Mouse (Mus musculus) adrenal gland, adult (tissue): ENCODE results near the gene Tulp1.
A peak's percentile ranks its signal among the peaks of the same experiment; 100 is the strongest.
"Not testable (repeated sequence)": the region's sequence is repeated elsewhere in the genome, so short reads cannot be mapped to it uniquely, and the experiment has no call there.

Experiments used
- DNase-seq, 2 experiments: peaks; one replicate each; pipeline ENCODE4 v3.0.0; 2022 to 2023; ENCODE audit warnings: low spot score in 1 of 2; ENCODE audit not compliant: inconsistent age in 2 of 2

Gene Tulp1

DNA sequence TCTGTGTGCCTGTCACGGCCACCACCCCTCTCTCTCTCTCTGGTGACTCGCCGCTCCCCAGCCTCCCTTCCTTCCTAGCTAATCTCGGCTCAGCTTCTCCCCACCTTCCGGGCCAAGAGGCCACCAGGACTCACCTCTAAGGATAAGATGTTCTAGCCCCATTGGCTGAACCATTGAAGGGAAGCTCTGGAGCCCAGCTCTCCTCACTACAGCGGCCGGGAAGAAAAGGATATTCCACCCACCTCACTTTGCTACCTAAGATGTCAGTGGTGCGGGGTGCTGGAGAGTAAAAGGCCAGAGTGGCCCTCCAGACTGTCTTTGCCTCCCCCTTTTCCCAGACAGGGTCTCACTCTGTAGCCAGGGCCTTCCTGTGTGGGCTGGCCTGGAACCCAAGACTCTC lies at the start of gene Tulp1:
TSS of gene Tulp1 (minus strand) at position 101 of the 400 bp plus-strand sequence.
- DNase-seq: no peak

DNA sequence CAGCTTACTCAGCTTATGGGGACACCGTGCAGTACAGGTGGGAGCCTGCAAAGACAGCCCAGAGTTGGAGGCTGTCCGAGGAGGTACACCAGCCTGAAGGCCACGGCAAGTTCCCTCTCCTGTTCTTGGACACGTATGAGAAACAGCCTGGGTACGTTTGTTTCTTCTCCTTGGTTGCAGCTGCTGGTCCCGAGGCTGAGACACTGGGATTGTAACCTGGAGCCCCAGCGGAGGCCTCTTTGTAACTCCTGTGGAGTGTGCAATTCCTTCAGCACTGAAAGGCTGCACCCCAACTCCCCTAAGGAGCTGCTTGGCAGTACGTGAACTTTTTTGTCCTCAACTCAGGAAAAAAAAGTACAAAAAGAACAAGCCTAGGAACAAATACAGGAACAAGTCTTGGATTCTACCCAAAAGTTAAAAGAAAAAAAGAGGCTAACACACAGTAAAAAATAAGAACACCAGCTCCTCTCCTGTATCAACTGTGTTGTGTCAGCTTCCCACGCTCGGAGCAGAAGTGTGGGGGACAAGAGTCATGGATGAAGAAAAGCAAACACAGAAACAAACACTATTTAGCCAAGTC lies 46.4 kb upstream of the Tulp1 start:
- DNase-seq: no peak

DNA sequence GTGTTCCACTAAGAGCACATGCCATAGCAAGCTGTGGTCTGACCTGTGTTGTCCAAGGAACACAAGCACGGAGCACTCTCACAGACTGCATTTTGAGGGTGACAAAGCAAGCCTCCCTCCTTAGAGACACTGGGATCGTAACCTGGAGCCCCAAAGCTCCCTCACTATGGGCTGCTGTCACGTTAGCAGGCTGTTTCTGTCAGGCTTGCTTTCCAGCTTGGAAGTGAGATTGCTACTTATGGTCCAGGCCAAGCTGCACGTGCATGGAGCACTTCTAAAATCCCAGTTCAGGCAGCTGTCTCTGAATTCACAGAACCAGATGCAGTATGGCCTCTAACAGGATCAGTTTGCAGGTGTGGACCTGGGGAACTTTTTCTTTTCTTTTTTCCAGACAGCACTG lies 45.7 kb upstream of the Tulp1 start:
- DNase-seq: no peak

DNA sequence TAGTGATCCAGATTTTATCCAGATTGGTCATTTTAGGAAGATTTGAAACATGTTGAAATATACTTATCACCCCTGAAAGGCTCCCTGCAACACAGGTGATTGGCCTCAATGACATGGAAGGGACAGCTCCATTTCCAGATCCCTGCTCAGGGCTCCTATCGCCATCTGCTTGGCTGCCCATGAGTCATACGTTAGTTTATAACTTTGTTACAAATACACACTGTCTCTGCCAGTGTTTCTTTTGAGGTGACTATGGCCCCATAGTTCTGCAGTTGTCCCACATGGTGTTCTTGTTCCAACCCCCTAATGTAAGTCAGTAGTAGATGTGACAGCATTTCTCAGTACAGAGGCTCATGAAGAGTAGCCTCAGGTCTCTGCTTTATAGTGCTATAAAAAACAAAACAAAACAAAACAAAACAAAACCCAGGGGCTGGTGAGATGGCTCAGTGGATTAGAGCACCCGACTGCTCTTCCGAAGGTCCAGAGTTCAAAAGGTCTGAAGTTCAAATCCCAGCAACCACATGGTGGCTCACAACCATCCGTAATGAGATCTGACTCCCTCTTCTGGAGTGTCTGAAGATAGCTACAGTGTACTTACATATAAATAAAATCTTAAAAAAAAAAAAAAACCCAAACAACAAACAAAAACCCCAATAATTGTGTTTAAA lies 43.4 kb upstream of the Tulp1 start:
- peak in 1 of 2 experiments; percentile 47 for DNase-seq

DNA sequence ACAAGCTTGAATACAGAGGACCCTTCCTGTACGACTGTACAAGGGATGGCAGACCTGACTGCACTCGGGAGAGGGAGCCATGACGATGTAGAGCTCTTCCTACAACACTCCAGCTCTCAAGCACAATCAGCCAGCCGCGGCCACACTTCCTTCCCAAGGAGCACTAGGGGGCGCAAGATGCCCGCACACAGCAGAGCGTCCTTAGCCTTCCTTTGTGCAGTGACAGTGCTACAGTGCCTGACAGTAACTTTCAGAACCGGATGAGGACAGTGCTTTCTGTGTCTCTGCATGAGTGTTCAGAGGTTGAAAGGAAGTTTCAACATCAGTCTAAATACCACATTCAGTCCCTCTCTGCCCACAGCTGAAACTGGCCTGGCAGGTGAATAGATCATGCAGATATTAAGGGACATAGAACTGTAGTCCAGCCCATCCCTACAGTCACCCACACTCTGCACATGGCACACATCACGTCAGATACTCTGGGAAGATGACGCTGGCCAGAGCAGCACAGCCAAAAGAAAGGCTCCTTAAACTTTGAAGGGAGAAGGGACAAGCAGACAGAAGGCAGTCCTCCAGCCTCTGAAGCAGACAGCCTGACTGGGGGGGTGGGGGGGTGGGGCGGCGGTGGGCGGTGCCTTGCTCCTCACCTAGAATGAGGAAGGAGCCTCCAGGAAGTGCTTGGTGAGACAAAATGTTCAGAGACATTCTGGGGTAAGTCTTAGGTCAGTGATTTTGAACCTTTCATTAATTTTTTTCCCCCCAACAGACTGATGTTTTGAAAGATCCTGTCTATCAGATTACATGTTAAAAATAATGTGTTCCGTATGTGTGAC lies 42.6 kb upstream of the Tulp1 start:
- peak; percentile 87 to 94 for DNase-seq

DNA sequence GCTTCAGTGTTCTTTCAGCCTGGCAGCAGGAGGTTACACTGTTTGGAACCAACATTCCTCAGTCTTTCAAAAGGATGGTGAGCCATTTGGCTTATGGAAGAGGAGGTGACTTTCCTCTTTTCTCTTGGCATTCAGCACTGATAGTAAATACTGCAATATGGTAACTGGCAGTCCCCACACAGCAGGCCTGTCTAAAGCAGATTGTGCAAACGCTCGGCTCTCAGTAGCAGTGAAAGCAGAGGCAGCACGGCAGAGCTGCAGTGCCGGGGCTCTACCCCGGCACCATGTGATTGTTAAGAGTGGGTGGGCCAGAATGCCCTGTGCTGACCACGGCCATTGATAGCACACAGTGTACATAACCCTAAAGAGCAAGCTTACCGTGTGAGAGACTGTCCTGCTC lies 41.4 kb upstream of the Tulp1 start:
- no peak for DNase-seq

DNA sequence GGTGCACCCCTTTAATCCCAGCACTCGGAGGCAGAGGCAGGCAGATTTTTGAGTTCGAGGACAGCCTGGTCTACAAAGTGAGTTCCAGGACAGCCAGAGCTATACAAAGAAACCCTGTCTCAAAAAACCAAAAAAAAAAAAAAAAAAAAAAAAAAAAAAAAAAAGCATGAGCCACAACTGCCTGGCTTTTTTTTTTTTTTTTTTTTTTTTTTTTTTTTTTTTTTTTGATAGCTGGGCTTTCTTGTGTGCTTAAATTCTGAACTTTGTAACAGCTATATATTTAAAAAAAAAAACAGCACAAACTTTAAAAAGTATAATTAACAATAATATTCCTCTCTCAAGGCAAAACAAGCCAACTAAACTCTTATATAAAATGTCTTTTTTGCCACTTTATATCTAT lies 39.7 kb upstream of the Tulp1 start:
- not testable (repeated sequence) for DNase-seq

DNA sequence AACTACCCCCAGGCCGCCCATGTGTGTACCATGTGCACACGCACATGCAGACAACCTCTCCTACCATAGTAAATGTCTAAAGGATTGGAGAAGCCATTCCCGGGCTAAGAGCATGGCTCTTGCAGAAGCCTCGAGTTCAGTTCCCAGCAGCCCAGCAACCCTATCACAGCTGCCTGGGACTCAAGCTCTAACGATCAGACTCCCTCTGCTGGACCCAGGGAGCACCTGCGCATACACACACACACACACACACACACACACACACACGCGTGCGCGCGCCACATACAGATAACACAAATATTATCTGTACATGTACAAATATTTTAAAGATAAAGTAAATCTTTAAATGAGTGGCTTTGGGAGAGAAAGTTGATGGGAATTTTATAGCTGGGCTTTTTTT lies 39.3 kb upstream of the Tulp1 start:
- DNase-seq: no peak

DNA sequence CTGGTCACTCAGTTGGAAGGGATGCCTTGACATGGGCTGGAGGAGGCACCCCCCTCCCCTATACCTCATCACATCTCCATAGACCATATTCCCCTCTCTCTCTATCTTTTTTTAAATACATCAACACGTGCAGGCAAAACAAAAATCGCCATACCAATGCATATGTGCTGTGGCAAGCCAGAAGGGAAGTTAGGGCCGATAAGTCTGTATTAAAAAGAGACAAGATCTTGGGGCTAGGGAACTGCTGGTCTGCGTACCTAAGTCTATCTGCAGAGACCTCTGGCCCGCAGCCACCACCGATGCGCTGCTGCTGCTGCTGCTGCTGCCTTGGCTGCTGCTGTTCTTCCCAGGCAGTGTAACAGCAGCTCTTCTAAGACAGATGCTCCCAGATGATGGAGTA lies 30.0 kb upstream of the Tulp1 start:
- DNase-seq: no peak

DNA sequence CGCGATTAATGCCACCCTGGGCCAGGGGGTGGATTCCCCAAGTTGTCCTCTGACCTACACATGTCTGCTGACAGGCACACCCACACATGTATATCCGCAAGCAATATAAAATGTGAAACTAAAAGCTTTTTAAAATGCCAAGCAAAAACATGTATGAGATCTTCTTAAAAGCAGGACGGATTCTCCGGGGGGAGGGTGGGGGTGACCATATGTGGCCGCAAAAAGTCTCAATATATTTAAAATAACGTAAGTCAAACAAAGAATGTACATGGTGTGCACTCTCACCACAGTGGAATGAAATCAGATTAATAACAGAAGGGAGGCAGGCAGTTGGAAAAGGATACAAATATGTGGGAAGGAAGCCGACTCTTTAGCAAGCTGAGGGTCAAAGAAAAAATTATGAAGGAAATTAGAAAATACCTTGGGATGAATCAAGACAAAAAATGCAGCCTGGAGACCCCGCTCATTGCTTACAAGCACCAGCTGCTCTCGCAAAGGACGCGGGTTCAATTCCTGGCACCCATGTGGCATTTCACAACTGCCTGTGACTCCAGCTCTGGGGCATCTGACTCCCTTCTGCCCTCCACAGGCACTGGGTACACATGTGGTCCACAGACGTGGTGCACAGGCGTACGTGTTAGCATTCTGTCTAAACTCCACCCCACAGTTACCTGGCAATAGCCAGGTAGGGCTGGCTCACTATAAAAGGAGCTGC lies 29.2 kb upstream of the Tulp1 start:
- DNase-seq: peak in 1 of 2 experiments; percentile 32

DNA sequence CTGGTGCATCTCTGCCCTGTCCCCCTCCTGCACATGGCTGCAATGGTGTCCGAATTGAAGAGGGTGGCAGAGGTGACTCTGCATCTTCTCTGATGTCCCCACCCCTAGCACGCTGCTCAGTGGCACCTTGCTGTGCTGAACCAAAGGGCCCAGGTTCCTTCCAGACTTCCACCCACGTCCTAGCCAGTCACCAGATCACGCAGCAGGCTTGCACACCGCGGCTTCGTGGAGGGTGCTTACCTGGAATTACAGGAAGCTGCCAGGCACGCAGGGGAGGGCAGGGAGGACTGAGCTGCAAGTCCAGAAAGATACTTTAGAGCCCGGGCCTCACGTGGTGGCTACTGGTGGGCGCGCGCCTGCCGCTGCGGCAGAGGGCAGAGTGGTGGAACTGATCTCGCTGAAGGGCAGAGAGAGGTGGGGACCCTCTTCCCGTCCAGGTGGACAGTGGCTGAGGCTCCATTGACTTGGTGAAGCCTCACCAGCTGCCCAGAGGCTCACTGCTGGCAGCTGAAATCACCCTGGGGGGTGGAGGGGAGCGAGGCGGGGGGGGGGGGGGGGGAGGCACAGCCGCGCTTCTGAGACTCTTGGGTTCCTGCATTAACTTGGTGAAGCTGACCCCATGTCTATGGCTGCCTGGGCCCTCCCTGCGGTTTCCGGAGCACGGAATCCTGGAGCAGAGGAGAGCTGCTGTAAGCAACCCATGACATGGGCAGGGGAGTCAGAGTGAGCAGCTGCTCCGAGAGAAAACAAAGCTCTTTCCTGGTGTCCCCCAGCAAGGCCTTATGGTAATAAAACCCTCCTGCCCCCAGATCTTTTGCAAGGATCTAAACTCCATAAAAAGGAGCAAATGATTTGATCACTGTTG lies 26.8 kb upstream of the Tulp1 start:
- DNase-seq: no peak

DNA sequence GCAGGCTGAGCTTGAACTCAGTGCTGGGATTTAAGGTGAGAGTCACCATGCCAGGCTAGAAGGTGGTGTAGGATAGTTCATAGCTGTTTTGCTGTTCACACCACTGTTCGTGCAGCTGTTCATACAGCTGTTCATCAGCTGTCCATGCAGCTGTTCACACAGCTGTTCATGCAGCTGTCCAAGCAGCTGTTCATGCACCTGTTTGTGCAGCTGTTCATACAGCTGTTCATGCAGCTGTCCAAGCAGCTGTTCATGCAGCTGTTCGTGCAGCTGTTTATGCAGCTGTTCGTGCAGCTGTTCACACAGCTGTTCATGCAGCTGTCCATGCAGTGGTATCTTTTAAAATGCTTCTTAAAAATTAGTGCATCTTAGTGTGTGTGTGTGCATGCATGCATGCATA lies 23.5 kb upstream of the Tulp1 start:
- no peak for DNase-seq

DNA sequence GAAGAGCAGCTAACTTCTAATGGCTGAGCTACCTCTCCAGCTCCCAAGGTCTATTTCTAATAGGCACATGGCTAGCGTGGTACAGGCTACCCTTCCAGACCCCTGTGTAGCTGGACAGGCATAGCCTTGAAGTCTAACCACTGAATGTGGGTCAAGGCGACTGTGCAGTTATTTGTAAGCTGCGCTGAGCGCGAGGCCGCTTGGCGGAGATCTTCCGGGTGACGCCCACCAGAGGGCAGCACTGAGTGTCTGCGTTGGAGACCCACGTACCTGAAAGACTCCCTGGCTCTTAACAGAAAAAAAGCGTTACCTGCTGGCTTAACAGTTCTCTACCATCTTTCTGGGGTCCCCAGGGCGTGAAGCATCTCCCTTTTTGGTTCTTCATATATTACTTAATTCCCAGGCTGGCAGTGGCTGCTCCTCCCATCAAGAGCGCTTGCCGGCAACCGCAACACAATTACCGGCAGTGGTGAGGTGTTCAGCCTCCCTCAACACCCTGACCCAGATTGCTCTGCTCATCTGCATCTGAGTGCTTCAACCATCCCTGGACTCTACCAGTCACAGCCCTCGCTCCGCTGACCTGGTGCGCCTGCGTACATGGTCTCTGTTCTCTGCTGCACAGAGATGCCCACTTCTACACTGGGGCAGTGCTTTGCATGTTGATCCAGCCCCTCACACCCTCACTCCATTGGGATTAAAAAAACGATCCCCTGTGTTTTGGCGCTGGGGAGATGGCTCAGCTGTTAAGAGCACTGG lies 21.3 kb upstream of the Tulp1 start:
- DNase-seq: peak; percentile 87 to 93

DNA sequence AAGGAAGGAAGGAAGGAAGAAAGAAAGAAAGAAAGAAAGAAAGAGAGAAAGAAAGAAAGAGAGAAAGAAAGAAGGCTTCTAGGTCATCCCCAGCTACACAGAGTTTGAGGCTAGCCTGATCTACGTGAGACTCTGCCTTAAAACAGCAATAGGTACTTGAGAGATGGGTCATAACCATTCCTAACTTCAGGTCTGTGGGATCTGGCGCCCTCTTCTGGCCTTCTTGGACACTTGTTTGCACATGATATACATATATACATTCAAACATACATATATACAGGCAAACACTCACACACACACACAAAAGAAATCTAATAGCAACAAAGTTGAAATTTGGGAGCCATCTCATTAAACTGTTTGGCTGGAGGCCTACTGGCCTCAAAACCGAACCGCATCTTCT lies 19.3 kb upstream of the Tulp1 start:
- DNase-seq: peak; percentile 37 to 69

DNA sequence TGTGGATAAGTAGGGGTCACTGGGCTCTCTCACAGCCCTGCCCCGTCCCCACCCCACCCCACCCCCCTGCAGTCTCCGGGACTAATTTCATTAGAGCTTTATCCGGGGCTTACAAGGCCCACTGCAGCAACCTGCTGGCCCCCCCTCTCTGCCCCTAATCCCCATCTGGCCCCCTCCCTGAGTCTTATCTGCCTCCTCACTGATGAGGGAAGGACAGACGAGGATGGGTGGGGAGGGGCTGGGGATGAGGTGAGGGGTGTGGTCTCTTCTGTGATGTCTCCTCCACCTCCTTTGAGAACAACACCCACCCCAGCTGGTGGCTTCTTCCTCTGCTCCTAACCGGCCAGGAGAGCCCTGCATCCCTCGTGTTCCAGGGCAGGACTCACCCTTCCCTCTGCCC lies 15.2 kb upstream of the Tulp1 start:
- no peak for DNase-seq

DNA sequence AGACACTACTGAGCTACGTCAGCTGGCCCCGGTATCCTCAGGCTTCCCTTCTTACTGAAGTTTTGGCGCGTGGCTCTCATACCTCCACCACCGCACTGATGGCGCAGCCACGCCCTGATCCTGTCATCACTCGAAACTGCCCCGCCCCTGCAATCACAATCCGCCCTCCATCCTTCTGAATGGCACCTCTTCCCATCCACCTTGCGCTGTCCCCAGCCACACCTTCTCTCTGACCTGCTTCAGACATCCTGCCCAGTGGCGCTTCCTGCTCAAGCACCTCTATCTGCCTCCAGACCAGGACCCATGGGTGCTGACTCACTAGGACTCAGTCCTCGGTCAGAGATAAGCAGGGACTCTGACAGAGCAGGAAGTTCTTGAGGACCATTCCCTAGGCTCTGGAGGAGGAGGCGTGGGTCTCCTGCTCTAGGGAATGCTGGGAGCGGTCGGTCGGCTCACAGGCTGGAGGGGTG lies 10.6 kb upstream of the Tulp1 start:
- peak; percentile 28 to 43 for DNase-seq

DNA sequence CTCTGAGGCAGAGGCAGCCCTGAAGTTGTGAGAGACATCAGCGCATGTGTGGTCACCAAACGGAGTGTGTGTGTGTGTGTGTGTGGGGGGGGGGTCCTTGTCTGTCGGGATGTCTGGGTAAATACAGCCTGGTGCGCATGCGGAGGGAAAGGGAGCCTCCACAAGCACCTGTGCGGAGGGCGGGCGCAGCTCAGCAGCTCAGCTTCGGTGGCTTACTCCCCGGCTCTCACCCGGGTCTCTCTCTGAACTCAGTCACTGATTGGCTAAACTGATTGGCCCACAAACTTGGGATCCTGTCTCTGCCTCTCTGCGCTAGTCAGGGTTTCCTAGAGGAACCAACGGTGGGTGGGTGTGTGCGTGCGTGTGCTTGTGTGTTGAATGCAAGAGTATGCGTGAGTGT lies 9.5 kb upstream of the Tulp1 start:
- no peak for DNase-seq

DNA sequence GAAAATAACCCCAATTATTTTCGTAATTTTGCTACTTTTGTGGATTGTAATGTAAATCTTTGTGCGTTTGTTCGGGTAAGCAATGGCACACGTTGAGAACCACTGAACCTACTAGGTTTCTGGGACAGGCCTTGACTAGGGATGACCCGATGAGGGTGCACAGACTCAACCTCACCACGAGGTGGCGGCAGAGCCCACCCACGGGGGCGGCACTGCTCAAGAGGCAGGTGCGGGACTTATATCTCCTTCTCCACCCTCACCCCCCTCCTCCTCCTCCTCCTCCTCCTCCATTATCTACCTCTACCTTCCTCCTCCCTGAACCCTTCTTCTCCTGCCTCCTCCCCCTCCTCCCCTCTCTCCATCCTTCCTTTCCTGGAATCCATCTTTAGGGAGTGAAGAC lies 8.8 kb upstream of the Tulp1 start:
- DNase-seq: peak; percentile 67 to 84

DNA sequence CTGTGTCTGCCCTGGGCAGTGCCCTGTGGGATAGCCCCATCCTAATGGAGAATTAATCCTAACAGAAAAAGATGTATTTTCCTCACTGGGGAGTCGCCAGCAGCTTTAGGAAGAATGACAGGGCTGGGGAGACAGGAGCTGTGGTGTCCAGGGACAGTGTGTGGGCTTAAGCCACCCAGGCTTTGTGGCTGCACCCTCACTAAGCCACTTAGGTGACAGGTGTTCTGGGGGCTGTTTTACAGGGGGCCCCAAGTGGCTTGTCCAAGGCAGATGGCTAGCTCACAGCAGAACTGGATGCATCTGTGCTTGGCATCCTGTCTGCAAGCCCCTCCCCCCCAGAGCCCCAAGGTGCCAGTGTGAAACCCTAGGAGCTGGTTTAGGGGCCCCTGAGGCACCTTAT lies 6.9 kb upstream of the Tulp1 start:
- DNase-seq: no peak

DNA sequence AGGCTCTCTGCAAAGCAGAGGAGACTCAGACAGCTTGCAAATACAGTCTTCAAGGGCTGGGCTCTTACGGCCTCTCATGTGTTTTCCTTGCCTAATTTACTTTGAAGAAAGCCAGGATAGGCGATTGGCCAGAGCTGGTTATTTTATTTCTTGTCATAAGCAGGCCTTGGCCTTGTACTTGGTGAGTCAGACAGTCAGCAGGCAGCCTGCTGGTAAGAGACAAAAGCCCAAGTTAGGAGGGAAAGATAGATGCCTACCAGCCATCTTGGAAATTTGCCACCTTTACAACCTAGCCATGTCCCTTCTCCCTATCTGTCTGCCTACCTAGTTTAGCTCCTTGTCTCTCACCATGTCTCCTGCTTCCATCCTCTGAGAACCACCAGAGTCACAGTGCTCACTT lies 6.3 kb upstream of the Tulp1 start:
- peak; percentile 78 to 92 for DNase-seq
